ENCODE assay signal across 8 mouse cellular contexts in the genomic region with DNA sequence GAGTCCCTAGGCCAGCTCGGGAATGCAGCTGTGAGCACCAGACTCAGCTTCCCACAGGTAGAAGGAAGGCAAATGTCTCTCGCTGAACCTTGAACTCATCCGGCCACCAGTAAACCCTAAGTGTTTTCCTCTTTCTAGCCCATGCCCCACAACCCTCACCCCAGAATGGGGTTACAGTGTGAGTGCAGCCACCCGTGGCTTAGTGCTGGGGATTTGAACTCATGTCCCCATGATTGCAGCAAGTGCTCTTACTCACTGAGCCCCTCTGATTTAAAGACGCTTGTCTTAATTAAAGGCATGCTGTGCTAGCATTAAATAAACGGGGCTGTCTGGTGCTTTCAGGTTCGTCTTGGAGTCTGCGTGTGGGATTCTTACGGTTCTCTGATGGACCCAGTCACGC. TPM values are rescaled to one million over a fixed set of nuclear protein-coding genes. Genes with fewer than 3 reads are reported as not detected.
DNase-seq lines count a peak whose midpoint lies in the region; ATAC-seq and TF ChIP-seq lines count a peak whose summit lies in the region.

No protein-coding gene starts in this region.

- WGBS in kidney, embryonic 16.5 days, result 39% methylated on average over 10 of the region's 10 CpGs
- WGBS in embryonic facial prominence, embryonic 12.5 days, result 33% methylated on average over 10 of the region's 10 CpGs
- 24% methylated on average over 10 of the region's 10 CpGs for WGBS in hindbrain, postnatal 0 days
- 25% methylated on average over 10 of the region's 10 CpGs for WGBS in midbrain, embryonic 14.5 days

- no peak for TF ChIP-seq CTCF in hindbrain, postnatal 0 days (IDR thresholded peaks at IDR 0.05; ENCODE audit: low read depth)

- H3K4me1 ChIP-seq in kidney, embryonic 16.5 days (ENCODE audit: insufficient read depth, low read length), result peaks cover 32% of the 10 kb centered on the region
- H3K4me1 ChIP-seq in embryonic facial prominence, embryonic 12.5 days, result peaks cover 24% of the 10 kb centered on the region
- H3K4me1 ChIP-seq in hindbrain, postnatal 0 days (ENCODE audit: insufficient read depth, low read length), result peaks cover 12% of the 10 kb centered on the region
- peaks cover 30% of the 10 kb centered on the region for H3K4me1 ChIP-seq in midbrain, embryonic 14.5 days (ENCODE audit: control insufficient read depth, insufficient read depth, low read length)

- no peak for DNase-seq in kidney, adult 11 months
- no peak for DNase-seq in hindbrain, postnatal 0 days (ENCODE audit: low spot score)
- no peak for DNase-seq in midbrain, embryonic 14.5 days
- no peak for DNase-seq in frontal cortex, postnatal 36 days (ENCODE audit: low spot score in 2 of 2)
- DNase-seq in right cerebral cortex, adult 2 months (ENCODE audit: low spot score in 2 of 2), result no peak
- DNase-seq in embryo, embryonic 9.5 days (ENCODE audit: extremely low spot score), result no peak

- peak overlapping the region; percentile 41 for H3K4me2 ChIP-seq in kidney, embryonic 16.5 days (replicated peaks; ENCODE audit: low read depth, low read length)
- peak overlapping the region; percentile 43 for H3K4me2 ChIP-seq in embryonic facial prominence, embryonic 12.5 days (replicated peaks)
- peak overlapping the region; percentile 36 for H3K4me2 ChIP-seq in hindbrain, postnatal 0 days (ENCODE audit: low read depth, low read length)
- peak overlapping the region; percentile 30 for H3K4me2 ChIP-seq in midbrain, embryonic 14.5 days (ENCODE audit: low read length)

- no peak for ATAC-seq in kidney, embryonic 16.5 days (ENCODE audit: low FRiP score, low TSS enrichment)
- ATAC-seq in embryonic facial prominence, embryonic 12.5 days (ENCODE audit: insufficient number of reproducible peaks, insufficient read depth, low FRiP score, low TSS enrichment), result no peak
- ATAC-seq in hindbrain, postnatal 0 days, result no peak
- ATAC-seq in midbrain, embryonic 14.5 days (ENCODE audit: low FRiP score, low TSS enrichment), result no peak; the same call in 1 of the 2 replicates

- H3K9me3 ChIP-seq in kidney, embryonic 16.5 days (ENCODE audit: low read length), result no peaks in the 10 kb centered on the region
- H3K9me3 ChIP-seq in embryonic facial prominence, embryonic 12.5 days, result no peaks in the 10 kb centered on the region
- H3K9me3 ChIP-seq in hindbrain, postnatal 0 days (ENCODE audit: low read length), result no peaks in the 10 kb centered on the region
- no peaks in the 10 kb centered on the region for H3K9me3 ChIP-seq in midbrain, embryonic 14.5 days (ENCODE audit: control insufficient read depth, low read length)

- no peak overlapping the region; the same call in 1 of the 2 replicates for H3K9ac ChIP-seq in kidney, embryonic 16.5 days (replicated peaks; ENCODE audit: low read length)
- H3K9ac ChIP-seq in embryonic facial prominence, embryonic 12.5 days, result no peak overlapping the region
- H3K9ac ChIP-seq in hindbrain, postnatal 0 days (replicated peaks; ENCODE audit: low read length), result no peak overlapping the region
- H3K9ac ChIP-seq in midbrain, embryonic 14.5 days (replicated peaks; ENCODE audit: low read length), result no peak overlapping the region; the same call in 1 of the 2 replicates

- no peaks in the 10 kb centered on the region for H3K36me3 ChIP-seq in kidney, embryonic 16.5 days (ENCODE audit: insufficient read depth, low read length)
- H3K36me3 ChIP-seq in embryonic facial prominence, embryonic 12.5 days, result no peaks in the 10 kb centered on the region
- H3K36me3 ChIP-seq in hindbrain, postnatal 0 days (ENCODE audit: insufficient read depth, low read length), result no peaks in the 10 kb centered on the region
- no peaks in the 10 kb centered on the region for H3K36me3 ChIP-seq in midbrain, embryonic 14.5 days (ENCODE audit: control insufficient read depth, insufficient read depth, low read length)

- peaks cover 31% of the 10 kb centered on the region for H3K27me3 ChIP-seq in kidney, embryonic 16.5 days (ENCODE audit: insufficient read depth, low read length)
- H3K27me3 ChIP-seq in embryonic facial prominence, embryonic 12.5 days, result peaks cover 28% of the 10 kb centered on the region
- H3K27me3 ChIP-seq in hindbrain, postnatal 0 days (ENCODE audit: insufficient read depth, low read length), result no peaks in the 10 kb centered on the region
- H3K27me3 ChIP-seq in midbrain, embryonic 14.5 days (ENCODE audit: control insufficient read depth, insufficient read depth, low read length), result peaks cover 12% of the 10 kb centered on the region; the same call in 1 of the 2 replicates

- H3K27ac ChIP-seq in kidney, embryonic 16.5 days (ENCODE audit: low read length), result no peak overlapping the region
- H3K27ac ChIP-seq in embryonic facial prominence, embryonic 12.5 days, result peak overlapping the region; percentile 48; the same call in 1 of the 2 replicates
- H3K27ac ChIP-seq in hindbrain, postnatal 0 days, result peak overlapping the region; percentile 86
- H3K27ac ChIP-seq in midbrain, embryonic 14.5 days (replicated peaks; ENCODE audit: low read depth, low read length), result peak overlapping the region; percentile 87

- no peak overlapping the region for H3K4me3 ChIP-seq in kidney, embryonic 16.5 days (ENCODE audit: low read length)
- no peak overlapping the region for H3K4me3 ChIP-seq in embryonic facial prominence, embryonic 12.5 days
- H3K4me3 ChIP-seq in hindbrain, postnatal 0 days (ENCODE audit: low read length), result no peak overlapping the region
- H3K4me3 ChIP-seq in midbrain, embryonic 14.5 days (replicated peaks; ENCODE audit: low read depth, low read length), result no peak overlapping the region

RNA-seq across cellular contexts. Expression of a gene that starts 2.5 kb away (rescaled TPM):
- polyA plus RNA-seq in kidney, embryonic 16.5 days (2015; fragmentation: Nextera tagmentation; extraction: Ambion mirVana), result 0.27 and 0.36 TPM in 2 replicates
- polyA plus RNA-seq in embryonic facial prominence, embryonic 12.5 days (2016; fragmentation: Nextera tagmentation; extraction: Ambion mirVana), result 0.12 and 0.20 TPM in 2 replicates
- 0.29 and 0.73 TPM in 2 replicates for total RNA-seq in hindbrain, postnatal 0 days (2014; rRNA removed)
- polyA plus RNA-seq in hindbrain, postnatal 0 days (2015; fragmentation: Nextera tagmentation; extraction: Ambion mirVana), result 0.24 and 0.25 TPM in 2 replicates
- polyA plus RNA-seq in midbrain, embryonic 14.5 days (2014; fragmentation: Nextera tagmentation; extraction: Ambion mirVana), result 0.15 and 0.28 TPM in 2 replicates

RNA-seq across cellular contexts. Expression of a gene that starts 10.1 kb away (rescaled TPM):
- 2.3 and 2.6 TPM in 2 replicates for polyA plus RNA-seq in kidney, embryonic 16.5 days (2015; fragmentation: Nextera tagmentation; extraction: Ambion mirVana)
- polyA plus RNA-seq in embryonic facial prominence, embryonic 12.5 days (2016; fragmentation: Nextera tagmentation; extraction: Ambion mirVana), result 6.2 TPM in 2 replicates
- 11.8 and 14.3 TPM in 2 replicates for total RNA-seq in hindbrain, postnatal 0 days (2014; rRNA removed)
- 4.9 and 5.3 TPM in 2 replicates for polyA plus RNA-seq in hindbrain, postnatal 0 days (2015; fragmentation: Nextera tagmentation; extraction: Ambion mirVana)
- 4.3 and 5.9 TPM in 2 replicates for polyA plus RNA-seq in midbrain, embryonic 14.5 days (2014; fragmentation: Nextera tagmentation; extraction: Ambion mirVana)
